Mouse (Mus musculus) liver, adult 2 months (tissue): ENCODE measurements at regions not wholly inside any gene's neighbourhood (a gene's known extent, or its start where the extent isn't known, plus 50 kb on each side); places are given as distances from the start of the nearest gene placed in this dataset.

Experiments used
- DNase-seq: peaks from one replicate; pipeline ENCODE4 v3.0.0-alpha.2; 2011; ENCODE audit warnings: low read depth, low spot score; ENCODE audit errors: extremely low read depth
- H3K27ac ChIP-seq: fragments of 200-500 bp; replicated peaks from 2 replicates; pipeline ENCODE4 v1.5.1; 2012; ENCODE audit warnings: low read depth, mild to moderate bottlenecking, control low read depth, inconsistent platforms, low read length; ENCODE audit not compliant: insufficient read depth
- H3K27me3 ChIP-seq: fragments of 200-500 bp; 2 replicates; pipeline ENCODE4 v1.6.1; 2012; ENCODE audit warnings: mild to moderate bottlenecking, moderate library complexity, low read length, inconsistent platforms; ENCODE audit not compliant: control insufficient read depth, insufficient read depth
- H3K36me3 ChIP-seq: fragments of 200-500 bp; 2 replicates; pipeline ENCODE4 v1.6.1; 2012; ENCODE audit warnings: low read length, inconsistent platforms; ENCODE audit not compliant: control insufficient read depth, insufficient read depth
- H3K4me1 ChIP-seq: fragments of 200-500 bp; 2 replicates; pipeline ENCODE4 v1.6.1; 2011; ENCODE audit warnings: low read length; ENCODE audit not compliant: control insufficient read depth, insufficient read depth
- H3K4me3 ChIP-seq: fragments of 200-500 bp; 2 replicates; pipeline ENCODE4 v1.5.1; 2011; ENCODE audit warnings: low read depth, mild to moderate bottlenecking, control low read depth, low read length, moderate library complexity; ENCODE audit not compliant: insufficient read depth
- H3K79me2 ChIP-seq: fragments of 200-500 bp; 2 replicates; pipeline ENCODE4 v1.6.1; 2012; ENCODE audit warnings: inconsistent platforms, mild to moderate bottlenecking, low read length, moderate library complexity; ENCODE audit not compliant: control insufficient read depth, insufficient read depth
- H3K9ac ChIP-seq: fragments of 200-500 bp; 2 replicates; pipeline ENCODE4 v1.6.1; 2012; ENCODE audit warnings: low read depth, mild to moderate bottlenecking, control low read depth, inconsistent platforms, low read length
- CTCF ChIP-seq: fragments of 200-500 bp; IDR thresholded peaks from 2 replicates; pipeline ENCODE4 v1.5.1; 2011; ENCODE audit warnings: low read depth, low read length, control low read depth
- POLR2A ChIP-seq: fragments of 200-500 bp; IDR thresholded peaks from 2 replicates; pipeline ENCODE4 v1.6.1; 2011; ENCODE audit warnings: low read length, control low read depth; ENCODE audit not compliant: insufficient read depth; ENCODE audit errors: extremely low read depth
- WGBS: fragments of 180-500 bp; shearing (Covaris S2); methylation state at CpG from one replicate; pipeline ENCODE4 v1.1.7; 2018; 5-methylcytosine and 5-hydroxymethylcytosine counted together

- Histone ChIP-seq H3K27ac (no peak overlapping the region), H3K36me3 (no peaks in the 10 kb centered on the region), H3K4me1 (no peaks in the 10 kb centered on the region), H3K79me2 (no peaks in the 10 kb centered on the region), H3K9ac (no peak overlapping the region), H3K27me3 (no peaks in the 10 kb centered on the region), H3K4me3 (no peak overlapping the region)
- WGBS = 83% methylated on average over 6 of the region's 6 CpGs
- DNase-seq = no peak
- no peak for TF ChIP-seq CTCF
Measured at GRCm38 (mm10) chr4:66483496-66483895, 79.1 kb upstream of the Astn2 start.

DNA sequence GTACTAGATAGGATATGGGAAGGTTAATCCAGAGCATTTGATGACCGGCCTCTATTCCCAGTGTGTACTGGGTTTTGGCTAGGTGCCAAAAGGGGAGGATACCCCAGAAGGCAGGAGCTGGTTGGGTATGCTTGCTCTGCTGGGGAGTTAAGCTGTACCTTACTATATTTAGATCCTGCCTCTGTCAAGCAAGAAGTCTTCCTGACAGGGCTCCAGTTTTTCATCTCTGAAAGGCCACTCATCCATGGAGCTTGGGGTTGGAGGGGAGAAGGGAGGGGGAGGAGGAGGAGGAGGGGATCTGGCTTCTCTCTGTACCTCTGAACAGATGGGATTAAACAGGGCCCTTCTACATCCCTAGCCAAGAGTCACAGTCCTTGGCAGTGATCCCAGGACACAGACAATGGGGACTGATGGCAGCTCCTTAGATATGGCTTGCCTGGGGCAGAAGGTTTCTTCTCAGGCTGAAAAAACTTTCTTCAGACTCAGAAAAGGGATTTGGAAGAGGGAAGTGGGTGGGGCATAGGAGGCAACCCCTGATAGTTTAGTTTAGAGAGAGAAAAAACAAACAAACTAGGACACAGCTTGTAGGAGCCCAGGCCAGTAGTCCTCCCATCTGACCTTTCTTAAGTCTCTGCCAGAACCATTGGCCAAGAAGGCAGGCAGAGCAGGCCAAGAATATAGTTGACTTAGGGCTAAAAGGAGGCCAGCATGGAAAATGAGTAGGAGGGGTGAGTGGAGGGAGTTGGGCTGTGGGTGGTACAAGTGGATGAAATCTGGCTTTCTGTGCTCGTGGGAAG lies 78.3 kb upstream of the Astn2 start:
- Histone ChIP-seq H3K79me2 (no peaks in the 10 kb centered on the region), H3K4me1 (no peaks in the 10 kb centered on the region), H3K27me3 (no peaks in the 10 kb centered on the region), H3K9ac (no peak overlapping the region), H3K4me3 (no peak overlapping the region), H3K36me3 (no peaks in the 10 kb centered on the region), H3K27ac (no peak overlapping the region; the same call in 1 of the 2 replicates)
- no peak for TF ChIP-seq CTCF
- TF ChIP-seq POLR2A = no peak
- 60% methylated on average over 2 of the region's 2 CpGs for WGBS
- DNase-seq = peak; percentile 40

- WGBS = 83% methylated on average over 8 of the region's 8 CpGs
- H3K36me3 ChIP-seq = no peaks in the 10 kb centered on the region
Measured at GRCm38 (mm10) chr4:66478601-66479217, 74.3 kb upstream of the Astn2 start.

More at GRCm38 (mm10) chr4:66478601-66479217, 74.3 kb upstream of the Astn2 start:
- Histone ChIP-seq H3K27me3 (no peaks in the 10 kb centered on the region), H3K79me2 (no peaks in the 10 kb centered on the region), H3K4me3 (no peak overlapping the region), H3K9ac (no peak overlapping the region), H3K4me1 (no peaks in the 10 kb centered on the region), H3K27ac (no peak overlapping the region)
- TF ChIP-seq POLR2A = no peak
- no peak for TF ChIP-seq CTCF
- no peak for DNase-seq
